12 mouse cellular contexts compared by ENCODE assay signal in genomic region chr16:18608226-18608625, GRCm38 (mm10). TPM values are rescaled to one million over a fixed set of nuclear protein-coding genes. Genes with fewer than 3 reads are reported as not detected.
A peak's percentile ranks its signal among the peaks of the same experiment; 100 is the strongest.
DNase-seq lines count a peak whose midpoint lies in the region; ATAC-seq and TF ChIP-seq lines count a peak whose summit lies in the region.
"Had no signal": no experiment of that assay in that cellular context is flagged by ENCODE, and none has a peak within 500 bp of the region (broad histone marks: within the 10 kb centered on the region; RNA-seq: fewer than 3 reads in every experiment).

No protein-coding gene starts in this region.

- TF ChIP-seq CTCF in lung, adult 2 months (IDR thresholded peaks at IDR 0.05; ENCODE audit: insufficient read depth, low read length): no peak

- no peaks in the 10 kb centered on the region for H3K9me3 ChIP-seq in forebrain, embryonic 10.5 days
- no peaks in the 10 kb centered on the region for H3K9me3 ChIP-seq in forebrain, embryonic 15.5 days
- H3K9me3 ChIP-seq in lung, embryonic 16.5 days (ENCODE audit: control insufficient read depth, low read length): no peaks in the 10 kb centered on the region
- no peaks in the 10 kb centered on the region for H3K9me3 ChIP-seq in embryonic facial prominence, embryonic 15.5 days (replicated peaks)
- H3K9me3 ChIP-seq in midbrain, embryonic 15.5 days: no peaks in the 10 kb centered on the region
- H3K9me3 ChIP-seq: heart, embryonic 13.5 days had no signal

- intact Hi-C loops in heart, postnatal 14 days (cut with DNase I): no loop called here

- no peak for DNase-seq in forebrain, embryonic 10.5 days (ENCODE audit: extremely low spot score, low spot score)
- no peak for DNase-seq in lung, adult 2 months
- no peak for DNase-seq in urinary bladder, postnatal 10 days (ENCODE audit: low spot score)
- DNase-seq in heart, postnatal 14 days: no peak
- DNase-seq: cerebellum, postnatal 36 days; right cerebral cortex, postnatal 4 days had no signal

- H3K27ac ChIP-seq in forebrain, embryonic 10.5 days: no peak overlapping the region
- H3K27ac ChIP-seq in forebrain, embryonic 15.5 days (replicated peaks): no peak overlapping the region
- H3K27ac ChIP-seq in lung, embryonic 16.5 days (ENCODE audit: low read length): no peak overlapping the region
- H3K27ac ChIP-seq in embryonic facial prominence, embryonic 15.5 days (replicated peaks): 0 out of 2 replicates have a peak overlapping the region, but pooled peaks have one; percentile 9
- H3K27ac ChIP-seq in midbrain, embryonic 15.5 days: no peak overlapping the region
- H3K27ac ChIP-seq: heart, embryonic 13.5 days had no signal

- peak overlapping the region; percentile 36 for H3K4me3 ChIP-seq in forebrain, embryonic 10.5 days
- no peak overlapping the region for H3K4me3 ChIP-seq in forebrain, embryonic 15.5 days
- no peak overlapping the region for H3K4me3 ChIP-seq in lung, embryonic 16.5 days (ENCODE audit: low read length)
- H3K4me3 ChIP-seq in lung, adult 2 months (replicated peaks; ENCODE audit: extremely low read depth, low read depth, low read length): no peak overlapping the region
- H3K4me3 ChIP-seq in embryonic facial prominence, embryonic 15.5 days (replicated peaks): no peak overlapping the region
- H3K4me3 ChIP-seq in midbrain, embryonic 15.5 days: no peak overlapping the region
- H3K4me3 ChIP-seq: heart, embryonic 13.5 days had no signal

- ATAC-seq in forebrain, embryonic 15.5 days (replicated peaks): no peak; the same call in 1 of the 2 replicates
- no peak for ATAC-seq in lung, embryonic 16.5 days (ENCODE audit: low read depth)
- peak; percentile 56; the same call in 1 of the 2 replicates for ATAC-seq in embryonic facial prominence, embryonic 15.5 days (ENCODE audit: insufficient number of reproducible peaks, low FRiP score, low TSS enrichment, low read depth)
- no peak for ATAC-seq in midbrain, embryonic 15.5 days (replicated peaks)

- no peak overlapping the region for H3K9ac ChIP-seq in forebrain, embryonic 15.5 days (replicated peaks)
- H3K9ac ChIP-seq in lung, embryonic 16.5 days (ENCODE audit: low read length): peak overlapping the region; percentile 27; the same call in 1 of the 2 replicates
- H3K9ac ChIP-seq in embryonic facial prominence, embryonic 15.5 days: no peak overlapping the region
- H3K9ac ChIP-seq in midbrain, embryonic 15.5 days: no peak overlapping the region
- H3K9ac ChIP-seq: heart, embryonic 13.5 days had no signal

- no peaks in the 10 kb centered on the region for H3K36me3 ChIP-seq in forebrain, embryonic 10.5 days (replicated peaks)
- no peaks in the 10 kb centered on the region for H3K36me3 ChIP-seq in forebrain, embryonic 15.5 days
- no peaks in the 10 kb centered on the region for H3K36me3 ChIP-seq in lung, embryonic 16.5 days (ENCODE audit: control insufficient read depth, insufficient read depth, low read length)
- no peaks in the 10 kb centered on the region for H3K36me3 ChIP-seq in embryonic facial prominence, embryonic 15.5 days
- no peaks in the 10 kb centered on the region for H3K36me3 ChIP-seq in midbrain, embryonic 15.5 days (replicated peaks)
- H3K36me3 ChIP-seq: heart, embryonic 13.5 days had no signal

- peaks cover 74% of the 10 kb centered on the region for H3K27me3 ChIP-seq in forebrain, embryonic 10.5 days (ENCODE audit: poor library complexity, severe bottlenecking)
- peaks cover 3% of the 10 kb centered on the region; the same call in 1 of the 2 replicates for H3K27me3 ChIP-seq in forebrain, embryonic 15.5 days
- H3K27me3 ChIP-seq in lung, embryonic 16.5 days (ENCODE audit: control insufficient read depth, insufficient read depth, low read depth, low read length): no peaks in the 10 kb centered on the region; the same call in 1 of the 2 replicates
- H3K27me3 ChIP-seq in embryonic facial prominence, embryonic 15.5 days: 0 out of 2 replicates have a peak, but pooled peaks cover 7% of the 10 kb centered on the region
- H3K27me3 ChIP-seq in midbrain, embryonic 15.5 days (replicated peaks): 0 out of 2 replicates have a peak, but pooled peaks cover 6% of the 10 kb centered on the region

- 5% methylated on average over 11 of the region's 11 CpGs for WGBS in forebrain, embryonic 10.5 days
- 9% methylated on average over 11 of the region's 11 CpGs for WGBS in forebrain, embryonic 15.5 days
- WGBS in lung, embryonic 16.5 days: 17% methylated on average over 11 of the region's 11 CpGs
- 24% methylated on average over 11 of the region's 11 CpGs for WGBS in lung, adult 2 months
- 10% methylated on average over 11 of the region's 11 CpGs for WGBS in embryonic facial prominence, embryonic 15.5 days
- 6% methylated on average over 11 of the region's 11 CpGs for WGBS in midbrain, embryonic 15.5 days

- H3K4me2 ChIP-seq in forebrain, embryonic 15.5 days (replicated peaks): no peak overlapping the region
- peak overlapping the region; percentile 38; the same call in 1 of the 2 replicates for H3K4me2 ChIP-seq in lung, embryonic 16.5 days (ENCODE audit: low read depth, low read length)
- H3K4me2 ChIP-seq in embryonic facial prominence, embryonic 15.5 days (replicated peaks): peak overlapping the region; percentile 27; the same call in 1 of the 2 replicates
- H3K4me2 ChIP-seq in midbrain, embryonic 15.5 days: 0 out of 2 replicates have a peak overlapping the region, but pooled peaks have one; percentile 14
- H3K4me2 ChIP-seq: heart, embryonic 13.5 days had no signal

- H3K4me1 ChIP-seq in forebrain, embryonic 10.5 days: peaks cover 50% of the 10 kb centered on the region
- H3K4me1 ChIP-seq in forebrain, embryonic 15.5 days: peaks cover 3% of the 10 kb centered on the region; the same call in 1 of the 2 replicates
- H3K4me1 ChIP-seq in lung, embryonic 16.5 days (replicated peaks; ENCODE audit: control insufficient read depth, insufficient read depth, low read length): peaks cover 26% of the 10 kb centered on the region
- no peaks in the 10 kb centered on the region; the same call in 1 of the 2 replicates for H3K4me1 ChIP-seq in lung, adult 2 months (ENCODE audit: control insufficient read depth, insufficient read depth, low read length)
- peaks cover 14% of the 10 kb centered on the region for H3K4me1 ChIP-seq in embryonic facial prominence, embryonic 15.5 days
- no peaks in the 10 kb centered on the region for H3K4me1 ChIP-seq in midbrain, embryonic 15.5 days

- no peak for TF ChIP-seq POLR2A in lung, adult 2 months (IDR thresholded peaks at IDR 0.05; ENCODE audit: borderline replicate concordance, extremely low read depth, low read depth, low read length)

RNA-seq across cellular contexts. Expression of gene Gp1bb, which starts 14.0 kb away (rescaled TPM):
- 3.0 and 3.2 TPM in 2 replicates for polyA plus RNA-seq in forebrain, embryonic 10.5 days (2016; fragmentation: Nextera tagmentation; extraction: Ambion mirVana)
- polyA plus RNA-seq in forebrain, embryonic 15.5 days (2015; fragmentation: Nextera tagmentation; extraction: Ambion mirVana): 9.7 and 10.1 TPM in 2 replicates
- polyA plus RNA-seq in lung, embryonic 16.5 days (2015; fragmentation: Nextera tagmentation; extraction: Ambion mirVana): 2.0 and 2.2 TPM in 2 replicates
- 9.7 and 15.5 TPM in 2 replicates for polyA plus RNA-seq in lung, adult 2 months (2012; rRNA removed)
- polyA plus RNA-seq in embryonic facial prominence, embryonic 15.5 days (2015; fragmentation: Nextera tagmentation; extraction: Ambion mirVana): 2.6 and 2.8 TPM in 2 replicates
- polyA plus RNA-seq in midbrain, embryonic 15.5 days (2015; fragmentation: Nextera tagmentation; extraction: Ambion mirVana): 13.1 and 13.7 TPM in 2 replicates
- total RNA-seq in heart, postnatal 14 days (2021): under 1 TPM in 1 of 2 experiments, not detected in 1; 0.29 TPM

RNA-seq across cellular contexts. Expression of gene Tbx1, which starts 17.8 kb away (rescaled TPM):
- 0.95 and 1.1 TPM in 2 replicates for polyA plus RNA-seq in forebrain, embryonic 10.5 days (2016; fragmentation: Nextera tagmentation; extraction: Ambion mirVana)
- polyA plus RNA-seq in forebrain, embryonic 15.5 days (2015; fragmentation: Nextera tagmentation; extraction: Ambion mirVana): 0.70 and 0.93 TPM in 2 replicates
- polyA plus RNA-seq in lung, embryonic 16.5 days (2015; fragmentation: Nextera tagmentation; extraction: Ambion mirVana): 5.5 and 6.2 TPM in 2 replicates
- polyA plus RNA-seq in lung, adult 2 months (2012; rRNA removed): 32.5 and 38.4 TPM in 2 replicates
- 24.0 and 24.3 TPM in 2 replicates for polyA plus RNA-seq in embryonic facial prominence, embryonic 15.5 days (2015; fragmentation: Nextera tagmentation; extraction: Ambion mirVana)
- polyA plus RNA-seq in midbrain, embryonic 15.5 days (2015; fragmentation: Nextera tagmentation; extraction: Ambion mirVana): 0.80 and 0.98 TPM in 2 replicates
- total RNA-seq in heart, postnatal 14 days (2021): under 1 TPM; 0.48 to 0.76 TPM
- total RNA-seq: megakaryocyte-erythroid progenitor cell, adult 5-6 weeks had no signal

RNA-seq across cellular contexts. Expression of gene Gm49601, which starts 18.0 kb away (rescaled TPM):
- polyA plus RNA-seq in forebrain, embryonic 10.5 days (2016; fragmentation: Nextera tagmentation; extraction: Ambion mirVana): 2.3 and 2.4 TPM in 2 replicates
- 20.5 and 22.0 TPM in 2 replicates for polyA plus RNA-seq in forebrain, embryonic 15.5 days (2015; fragmentation: Nextera tagmentation; extraction: Ambion mirVana)
- 3.6 and 4.2 TPM in 2 replicates for polyA plus RNA-seq in lung, embryonic 16.5 days (2015; fragmentation: Nextera tagmentation; extraction: Ambion mirVana)
- polyA plus RNA-seq in lung, adult 2 months (2012; rRNA removed): 3.6 and 9.4 TPM in 2 replicates
- polyA plus RNA-seq in embryonic facial prominence, embryonic 15.5 days (2015; fragmentation: Nextera tagmentation; extraction: Ambion mirVana): 7.2 and 7.8 TPM in 2 replicates
- 22.8 and 23.3 TPM in 2 replicates for polyA plus RNA-seq in midbrain, embryonic 15.5 days (2015; fragmentation: Nextera tagmentation; extraction: Ambion mirVana)
- total RNA-seq in heart, postnatal 14 days (2021): 1 to 10 TPM; 2.8 to 4.0 TPM
- total RNA-seq: megakaryocyte-erythroid progenitor cell, adult 5-6 weeks had no signal

RNA-seq across cellular contexts. Expression of gene Sept5, which starts 21.5 kb away (rescaled TPM):
- 21.0 and 21.5 TPM in 2 replicates for polyA plus RNA-seq in forebrain, embryonic 10.5 days (2016; fragmentation: Nextera tagmentation; extraction: Ambion mirVana)
- 194 and 203 TPM in 2 replicates for polyA plus RNA-seq in forebrain, embryonic 15.5 days (2015; fragmentation: Nextera tagmentation; extraction: Ambion mirVana)
- polyA plus RNA-seq in lung, embryonic 16.5 days (2015; fragmentation: Nextera tagmentation; extraction: Ambion mirVana): 21.1 and 22.2 TPM in 2 replicates
- polyA plus RNA-seq in lung, adult 2 months (2012; rRNA removed): 9.0 and 22.0 TPM in 2 replicates
- polyA plus RNA-seq in embryonic facial prominence, embryonic 15.5 days (2015; fragmentation: Nextera tagmentation; extraction: Ambion mirVana): 51.1 and 64.8 TPM in 2 replicates
- polyA plus RNA-seq in midbrain, embryonic 15.5 days (2015; fragmentation: Nextera tagmentation; extraction: Ambion mirVana): 223 and 229 TPM in 2 replicates
- 1 to 10 TPM; 6.7 to 7.6 TPM for total RNA-seq in heart, postnatal 14 days (2021)
